Mouse (Mus musculus) lung, postnatal 14 days (tissue): ENCODE results near the gene Hook2.

Source experiments
- DNase-seq: peaks from one replicate; pipeline ENCODE4 v3.0.0; 2021

Hook2 gene

DNA sequence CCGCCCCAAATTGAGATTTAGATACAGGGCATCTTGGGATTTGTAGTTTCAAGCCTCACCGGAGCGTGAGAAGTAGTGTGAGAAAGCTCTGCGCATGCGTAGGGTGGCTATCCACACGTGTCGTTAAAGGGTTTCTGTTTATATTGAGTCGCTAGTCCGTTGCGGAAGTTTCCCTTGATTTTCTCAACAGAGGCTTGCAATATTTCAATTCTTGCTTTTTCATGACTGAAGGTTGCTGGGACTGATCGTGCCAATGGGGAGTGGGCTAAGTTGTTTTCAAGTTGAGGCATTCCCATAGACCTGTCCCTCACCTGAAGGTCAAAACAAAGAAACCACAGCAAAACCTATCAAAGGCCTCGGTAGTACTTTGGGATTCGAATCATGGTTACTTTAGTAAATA, 44.4 kb downstream of the Hook2 start:
- peak; percentile 82 for DNase-seq

DNA sequence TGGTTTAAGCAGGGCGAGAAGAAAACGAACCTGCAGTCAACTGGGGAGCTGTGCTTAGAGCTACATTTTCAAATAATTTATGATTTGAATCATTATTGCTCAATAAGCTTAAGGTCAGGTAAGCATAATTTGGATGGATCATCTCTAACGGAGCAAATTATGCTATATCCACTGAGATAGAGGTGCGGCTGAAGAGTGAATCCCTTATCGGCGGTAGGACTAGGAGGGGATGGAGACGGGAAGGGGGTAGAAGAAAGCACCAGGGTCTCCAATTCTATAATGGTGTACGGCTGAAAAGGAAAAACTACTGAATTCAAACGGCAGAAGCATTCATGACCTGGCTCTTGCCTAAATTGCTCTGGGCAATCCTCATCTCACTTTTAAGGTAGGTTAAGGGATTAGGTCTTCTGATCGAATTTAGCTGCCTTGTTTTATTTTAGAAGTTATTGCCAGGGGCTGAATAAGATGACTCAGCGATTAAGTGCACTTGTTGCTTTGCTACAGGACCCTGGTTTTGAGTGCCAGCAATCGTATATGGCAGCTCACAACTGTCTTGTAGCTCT, 44.8 kb downstream of the Hook2 start:
- no peak for DNase-seq

DNA sequence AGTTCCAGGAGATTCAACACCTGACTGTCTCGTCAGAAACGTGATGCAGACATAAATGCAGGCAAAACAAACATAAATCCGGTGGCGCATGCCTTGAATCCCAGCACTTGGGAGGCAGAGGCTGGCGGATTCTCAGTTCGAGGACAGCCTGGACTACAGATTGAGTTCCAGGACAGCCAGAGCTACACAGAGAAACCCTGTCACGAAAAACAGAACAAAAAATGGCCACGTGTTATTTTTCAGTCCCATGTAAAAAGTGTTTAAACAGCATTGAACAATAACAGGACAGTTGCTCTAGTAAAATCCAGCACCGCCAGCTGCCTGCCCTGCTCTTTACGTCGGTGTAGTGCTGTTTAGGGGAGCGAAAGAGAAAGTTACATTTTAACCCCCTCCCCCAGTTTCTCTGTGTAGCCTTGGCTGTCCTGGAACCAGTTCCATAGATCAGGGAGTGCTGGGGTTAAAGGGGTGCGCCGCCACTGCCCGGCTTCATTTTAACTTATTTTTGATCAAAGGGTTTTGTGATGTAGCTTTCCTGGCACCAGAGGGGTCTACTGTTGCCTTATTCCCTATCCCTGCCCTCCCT, 45.4 kb downstream of the Hook2 start:
- peak; percentile 4 for DNase-seq

DNA sequence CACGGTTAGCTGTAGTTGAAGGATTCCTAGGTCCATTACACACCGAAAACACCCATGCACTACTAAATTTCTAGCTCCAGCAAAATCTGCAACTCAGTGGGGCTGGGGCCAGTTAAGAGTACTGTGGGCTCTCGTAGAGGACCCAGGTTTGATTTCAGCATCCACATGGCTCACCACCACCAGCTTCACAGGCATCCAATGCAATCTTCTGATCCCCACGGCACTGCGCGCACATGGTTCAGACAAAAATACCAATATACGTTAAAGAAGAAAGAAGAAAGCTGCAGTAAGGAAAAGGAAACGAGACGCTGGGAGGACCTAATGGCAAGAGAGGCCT, 45.9 kb downstream of the Hook2 start:
- no peak for DNase-seq

DNA sequence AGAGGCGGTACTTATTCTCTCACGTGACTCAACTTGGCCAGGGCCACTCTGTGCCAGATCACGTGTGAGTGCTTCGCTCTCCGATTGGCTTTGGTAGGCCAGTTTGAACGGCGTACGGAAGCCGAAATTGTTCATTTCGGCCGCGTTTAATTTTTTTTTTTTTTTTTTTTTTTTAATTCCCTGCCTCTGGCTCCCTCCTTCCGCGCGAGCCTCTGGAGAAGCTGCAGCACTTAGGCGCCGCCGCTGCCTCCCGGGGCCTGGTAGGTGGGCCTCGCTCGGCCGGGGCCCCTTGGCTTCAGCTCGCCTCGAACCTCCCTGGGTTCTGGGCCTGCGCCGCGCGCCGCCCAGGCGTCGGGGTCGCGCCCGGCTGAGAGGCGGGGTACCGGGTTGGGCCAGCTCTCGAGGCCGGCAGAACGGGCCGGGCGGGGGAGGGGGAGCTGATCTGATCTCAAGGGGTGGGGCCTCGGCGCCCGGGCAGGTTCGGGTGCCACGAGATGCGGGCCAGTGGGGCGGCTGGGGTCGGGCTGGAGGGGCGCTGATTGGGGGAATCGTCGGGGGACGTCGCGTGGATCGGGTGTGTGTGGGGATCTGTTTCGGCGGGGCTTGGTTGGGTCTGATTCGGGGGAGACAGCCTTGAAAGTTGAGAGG, 46.4 kb downstream of the Hook2 start, which contains the start of gene Tnpo2:
Gene Tnpo2 (plus strand): TSS at position 198 of the 648 bp plus-strand sequence.
- peak; percentile 89 for DNase-seq

DNA sequence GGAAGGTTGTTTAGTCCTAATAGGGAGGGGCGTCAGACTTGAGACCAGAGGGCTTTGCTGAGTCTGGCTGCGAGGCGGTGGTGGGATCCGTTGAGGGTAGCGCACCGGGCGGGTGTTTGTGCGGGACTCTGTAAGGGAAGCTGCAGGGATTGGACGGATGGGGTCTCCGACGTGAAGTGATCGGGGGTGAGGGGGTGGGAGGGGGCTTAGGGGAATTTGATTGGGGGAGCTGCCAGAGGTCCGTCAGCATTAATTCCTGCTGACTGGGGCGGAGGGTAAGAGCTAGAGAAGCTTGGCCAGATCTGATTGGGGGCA, 46.9 kb downstream of the Hook2 start:
- DNase-seq, result no peak

DNA sequence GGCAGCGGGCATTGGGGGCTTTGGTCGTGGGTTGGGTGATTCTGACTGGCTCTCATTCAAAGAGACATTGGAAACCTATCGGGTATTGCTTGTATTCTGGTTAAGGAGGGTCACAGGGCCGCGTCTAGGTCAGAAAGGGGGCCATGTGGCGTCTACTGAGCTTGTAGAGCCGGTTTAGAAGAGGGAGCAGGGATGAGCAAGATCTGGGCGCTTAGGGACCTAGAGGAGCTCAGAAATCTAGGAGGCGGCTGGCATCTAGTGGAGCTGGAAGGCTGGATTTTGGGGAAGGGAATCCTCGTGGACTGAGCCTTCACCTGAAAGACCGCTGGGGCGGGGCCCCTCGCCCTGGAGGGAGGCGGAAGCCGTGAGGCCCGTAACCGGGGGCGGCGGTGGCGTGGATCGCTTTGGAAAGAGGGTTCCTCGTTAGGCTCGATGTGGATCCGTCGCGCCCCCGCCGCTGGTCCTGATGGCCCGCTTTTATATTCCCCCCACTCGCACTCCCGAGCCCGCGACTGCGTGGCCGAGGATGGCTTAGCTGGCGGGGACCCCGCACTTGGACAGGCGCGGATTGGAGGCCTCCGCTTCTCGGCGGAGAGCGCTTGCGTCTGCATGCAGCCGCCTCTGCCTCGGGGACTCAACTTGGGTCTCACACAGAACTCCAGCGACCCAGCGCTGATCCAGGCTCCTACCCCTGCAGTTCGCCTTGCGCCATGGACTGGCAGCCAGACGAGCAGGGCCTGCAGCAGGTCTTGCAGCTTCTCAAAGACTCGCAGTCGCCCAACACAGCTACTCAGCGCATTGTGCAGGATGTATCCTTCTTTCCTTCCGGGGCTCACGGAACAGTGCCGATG, 47.5 kb downstream of the Hook2 start:
- peak; percentile 58 for DNase-seq

DNA sequence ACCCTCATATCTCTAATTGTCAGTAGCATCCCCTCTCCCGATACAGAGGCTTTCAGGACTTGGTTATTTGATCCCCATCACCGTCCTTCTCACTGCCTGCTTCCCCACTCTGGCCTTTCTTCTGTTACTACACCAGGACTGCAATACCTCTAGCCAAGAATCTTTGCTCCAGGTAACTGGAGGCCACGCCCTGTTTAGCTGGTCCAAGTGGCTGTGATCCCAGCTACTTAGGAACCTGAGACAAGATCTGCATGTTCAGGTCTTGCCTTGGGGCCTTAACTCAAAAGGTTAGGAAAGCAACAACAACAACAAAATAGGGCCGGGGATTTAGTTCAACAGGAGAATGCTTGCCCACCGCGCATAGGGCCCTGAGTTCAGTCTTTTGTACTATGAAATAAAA, 53.2 kb downstream of the Hook2 start:
- no peak for DNase-seq
